Mouse (Mus musculus): ENCODE data around the gene Slc4a4. TPM values are rescaled to one million over a fixed set of nuclear protein-coding genes. Genes with fewer than 3 reads are reported as not detected.

The Slc4a4 gene
- total RNA-seq, 2 experiments from 2014 or later = 154 to 161 TPM

DNA sequence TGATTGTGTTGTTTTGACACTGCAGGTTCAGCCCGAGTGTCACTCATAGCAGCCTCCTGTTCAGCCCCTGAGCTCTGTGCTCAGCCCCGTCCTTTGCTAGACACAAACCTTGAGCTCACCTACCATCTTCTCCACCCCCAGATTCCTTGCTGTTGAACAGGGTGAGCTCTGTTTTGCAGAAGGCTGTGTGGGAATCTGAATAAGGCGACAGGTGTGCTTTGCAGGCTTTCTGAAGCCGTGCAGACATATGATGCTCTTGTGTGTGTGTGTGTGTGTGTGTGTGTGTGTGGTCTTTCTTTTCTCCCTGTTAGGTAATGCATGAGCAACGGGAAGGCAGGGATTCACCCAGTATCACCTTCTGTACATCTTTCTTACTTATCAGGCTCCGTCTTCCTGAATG lies 241.6 kb downstream of the Slc4a4 start:
- H3K27ac ChIP-seq = no peak overlapping the region
- H3K4me3 ChIP-seq = no peak overlapping the region
- no peak for DNase-seq (ENCODE audit: low spot score in 2 of 2)
- TF ChIP-seq CTCF (conservative IDR thresholded peaks at IDR 0.05) = no peak

DNA sequence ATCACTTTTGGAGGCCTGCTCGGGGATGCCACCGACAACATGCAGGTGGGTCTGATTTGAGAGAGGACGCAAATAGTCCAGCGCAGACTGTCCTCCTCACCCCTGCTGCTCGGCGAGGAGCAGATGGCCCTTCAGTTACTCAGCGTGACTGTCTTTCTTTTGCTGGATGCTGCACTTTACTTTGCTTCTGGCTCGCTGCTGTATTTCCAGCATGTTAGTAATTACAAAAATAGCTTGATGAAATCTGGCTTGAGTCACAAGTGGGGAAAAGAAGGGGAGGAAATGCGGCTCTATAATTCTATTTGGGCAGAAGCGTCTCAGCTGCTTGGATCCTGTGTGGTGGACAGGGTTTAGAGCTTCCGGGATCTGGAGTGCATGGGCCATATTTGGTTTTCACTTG lies 249.2 kb downstream of the Slc4a4 start:
- TF ChIP-seq CTCF (conservative IDR thresholded peaks at IDR 0.05) = no peak
- H3K4me3 ChIP-seq = no peak overlapping the region; the same call in 1 of the 2 replicates
- H3K27ac ChIP-seq = peak overlapping the region; percentile 82
- peak; percentile 46 to 63 for DNase-seq (ENCODE audit: low spot score in 2 of 2)

DNA sequence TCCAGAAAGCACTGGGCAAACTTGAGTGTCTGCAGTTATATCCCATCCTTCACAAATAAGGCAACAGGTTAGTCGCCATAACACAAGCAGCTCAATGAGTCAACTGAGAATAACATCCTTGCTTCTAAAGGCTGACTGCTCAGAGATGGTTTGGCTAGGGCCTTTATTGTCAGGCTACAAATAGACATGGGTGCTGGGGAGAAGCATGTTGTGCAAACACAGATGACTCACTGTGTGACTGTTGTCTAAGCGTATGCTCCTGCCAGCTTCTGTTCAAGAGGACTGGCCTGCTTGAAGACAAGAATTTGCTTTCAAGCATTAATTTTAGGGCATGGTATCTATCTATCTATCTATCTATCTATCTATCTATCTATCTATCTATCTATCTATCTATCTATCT lies 253.5 kb downstream of the Slc4a4 start:
- Histone ChIP-seq H3K27ac (peak overlapping the region; percentile 36; the same call in 1 of the 2 replicates), H3K4me3 (no peak overlapping the region)
- TF ChIP-seq CTCF (conservative IDR thresholded peaks at IDR 0.05) = no peak
- DNase-seq (ENCODE audit: low spot score in 2 of 2) = peak; percentile 25 to 27

DNA sequence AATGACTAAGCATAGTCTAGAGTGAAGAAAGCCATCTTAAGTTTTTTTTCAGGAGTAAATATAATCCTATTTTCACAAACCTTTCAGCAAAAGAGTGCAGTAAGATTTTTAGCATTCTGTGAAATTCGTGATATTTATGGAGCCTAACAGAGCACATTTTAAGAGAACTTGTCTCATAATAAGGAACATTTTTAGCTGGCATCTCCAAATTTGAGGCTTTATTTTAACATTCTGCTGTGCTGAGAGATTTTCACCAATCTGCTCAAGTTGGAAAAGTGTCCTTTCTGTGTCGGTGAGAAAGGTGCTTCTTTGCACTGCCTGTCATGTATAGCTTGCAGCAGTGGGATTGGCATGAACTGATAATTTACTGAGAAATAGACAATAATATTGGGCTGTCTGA lies 255.1 kb downstream of the Slc4a4 start:
- DNase-seq (ENCODE audit: low spot score in 2 of 2) = no peak
- peak overlapping the region; percentile 32; the same call in 1 of the 2 replicates for H3K27ac ChIP-seq
- TF ChIP-seq CTCF (conservative IDR thresholded peaks at IDR 0.05) = no peak
- H3K4me3 ChIP-seq = no peak overlapping the region

DNA sequence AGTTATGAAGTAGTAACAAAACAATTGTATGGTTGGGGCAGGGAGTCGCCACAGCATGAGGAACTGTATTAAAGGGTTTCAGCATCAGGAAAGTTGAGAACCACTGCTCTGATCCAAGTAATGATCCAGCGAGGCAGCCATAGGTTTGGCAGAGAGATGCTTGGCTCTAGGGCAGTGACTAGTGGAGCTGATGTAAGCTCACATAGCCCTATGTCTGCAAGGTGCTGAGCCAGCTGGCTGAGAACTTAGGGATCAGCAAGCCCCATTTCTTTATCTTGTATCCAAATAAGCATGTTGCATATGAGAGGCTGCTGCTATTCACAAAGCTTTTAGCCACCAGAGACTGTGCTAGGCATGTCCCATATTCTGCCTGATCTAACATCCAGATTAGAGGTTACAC lies 259.7 kb downstream of the Slc4a4 start:
- Histone ChIP-seq H3K4me3 (no peak overlapping the region), H3K27ac (no peak overlapping the region)
- no peak for DNase-seq (ENCODE audit: low spot score in 2 of 2)
- TF ChIP-seq CTCF (conservative IDR thresholded peaks at IDR 0.05) = no peak

DNA sequence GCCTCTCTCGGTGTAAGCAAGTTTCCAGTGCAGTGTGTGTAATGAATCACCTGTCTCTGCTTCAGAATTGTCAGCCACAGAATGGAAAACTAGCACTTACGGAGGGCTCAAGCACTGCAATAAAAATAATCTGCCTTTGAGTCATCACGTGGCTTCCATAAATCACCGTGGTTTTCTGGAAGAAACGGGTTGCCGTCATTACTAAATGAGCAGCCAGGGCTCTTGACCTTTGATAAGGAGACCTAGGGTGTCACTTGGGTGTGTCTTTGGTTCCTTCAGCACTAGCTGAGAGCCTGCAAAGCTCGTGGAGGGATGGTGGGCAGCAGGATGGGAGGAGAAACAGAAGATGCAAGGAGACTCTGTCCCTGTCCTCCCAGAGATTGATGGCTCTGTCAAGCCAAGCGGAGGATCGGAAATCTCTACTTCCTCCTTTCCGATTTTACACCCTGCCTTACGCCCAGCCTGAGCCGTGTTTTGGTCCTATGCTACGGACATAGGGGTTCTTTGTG lies 260.7 kb downstream of the Slc4a4 start:
- no peak for TF ChIP-seq CTCF (conservative IDR thresholded peaks at IDR 0.05)
- Histone ChIP-seq H3K4me3 (no peak overlapping the region), H3K27ac (no peak overlapping the region)
- DNase-seq (ENCODE audit: low spot score in 2 of 2) = no peak

DNA sequence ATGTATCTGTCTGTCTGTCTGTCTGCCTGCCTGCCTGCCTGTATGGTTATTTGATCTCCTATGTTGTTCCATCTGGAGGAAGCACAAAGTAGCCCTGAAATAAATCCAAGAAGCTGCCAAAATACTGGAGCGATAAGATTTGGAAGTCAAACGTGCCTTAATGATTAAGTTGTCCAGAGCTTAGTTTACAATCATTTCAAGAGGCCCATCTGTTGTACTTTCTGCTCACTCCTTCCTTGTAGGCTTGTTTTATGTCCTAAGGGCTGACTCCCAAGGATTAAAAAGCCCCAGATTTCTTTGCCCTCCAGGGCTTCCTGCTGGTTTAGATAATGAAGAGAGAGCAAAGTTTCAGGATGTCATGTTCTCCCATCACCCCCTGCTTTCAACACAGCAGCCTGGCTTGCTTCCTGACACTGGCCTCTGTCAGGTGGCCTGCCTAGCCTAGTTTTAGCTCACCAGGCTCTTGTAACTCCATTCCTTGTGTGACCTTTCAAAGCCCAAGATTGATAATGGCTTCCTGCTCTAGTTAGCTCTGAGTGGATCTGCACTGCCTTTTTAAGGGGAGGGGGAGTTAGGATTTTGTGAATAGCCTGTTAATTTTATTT lies 262.9 kb downstream of the Slc4a4 start:
- H3K27ac ChIP-seq = no peak overlapping the region
- TF ChIP-seq CTCF (conservative IDR thresholded peaks at IDR 0.05) = no peak

DNA sequence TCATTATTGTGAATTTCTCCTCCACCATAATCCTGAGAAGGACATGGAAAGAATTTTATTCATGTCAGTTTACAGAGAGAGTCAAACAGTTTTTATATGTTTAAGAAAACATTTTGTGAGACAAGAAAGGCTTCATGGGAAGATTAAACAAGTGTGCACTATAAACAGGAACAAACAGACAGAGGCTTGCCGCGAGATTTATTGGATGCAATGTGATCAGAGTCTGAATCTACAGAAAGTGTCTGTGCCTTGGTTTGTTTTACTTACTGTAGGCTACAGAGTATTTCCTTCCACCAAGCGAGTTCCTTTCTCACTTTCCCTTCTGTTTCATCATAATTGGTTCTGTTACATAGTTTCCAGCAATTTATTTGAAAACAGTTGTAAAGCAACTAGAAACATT lies 264.5 kb downstream of the Slc4a4 start:
- TF ChIP-seq CTCF (conservative IDR thresholded peaks at IDR 0.05) = no peak
- no peak overlapping the region for H3K27ac ChIP-seq
- no peak overlapping the region for H3K4me3 ChIP-seq
- DNase-seq (ENCODE audit: low spot score in 2 of 2) = no peak

More for the DNA sequence above, 262.9 kb downstream of the Slc4a4 start:
- no peak for DNase-seq (ENCODE audit: low spot score in 2 of 2)
- H3K4me3 ChIP-seq = no peak overlapping the region

DNA sequence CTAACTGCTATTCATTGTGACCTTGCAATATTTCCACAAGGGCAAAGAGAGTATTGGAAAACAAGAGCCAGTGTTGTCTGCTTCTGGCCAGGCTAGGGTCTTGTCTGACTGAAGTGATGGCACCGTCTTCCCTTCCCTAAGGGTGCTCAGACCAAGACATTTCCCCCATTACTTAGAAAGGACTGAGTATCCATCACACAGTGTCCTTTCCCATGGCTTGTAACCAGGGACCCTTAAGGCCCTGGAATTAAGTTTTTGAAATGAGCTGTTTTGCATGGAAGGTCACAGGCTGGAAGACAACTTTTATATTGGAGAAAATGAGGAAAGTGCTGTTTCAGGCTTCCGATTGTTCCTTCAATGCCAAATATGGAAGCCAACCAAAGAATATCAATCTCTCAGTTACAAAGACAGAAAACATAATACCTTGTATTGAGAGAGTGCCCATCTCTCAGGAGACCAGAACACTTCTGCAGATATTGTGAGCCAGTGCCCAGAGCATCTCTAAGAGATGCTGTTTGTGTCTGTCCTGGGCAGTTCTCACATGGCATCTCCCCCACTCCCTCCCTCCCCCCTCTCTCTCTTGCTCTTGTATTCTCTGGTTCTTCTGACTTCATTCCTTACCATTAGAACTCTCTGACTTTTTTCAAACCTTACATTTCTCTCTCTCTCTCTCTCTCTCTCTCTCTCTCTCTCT lies 284.6 kb downstream of the Slc4a4 start:
- DNase-seq (ENCODE audit: low spot score in 2 of 2) = no peak
- Histone ChIP-seq H3K4me3 (no peak overlapping the region), H3K27ac (peak overlapping the region; percentile 43; the same call in 1 of the 2 replicates)
- no peak for TF ChIP-seq CTCF (conservative IDR thresholded peaks at IDR 0.05)

DNA sequence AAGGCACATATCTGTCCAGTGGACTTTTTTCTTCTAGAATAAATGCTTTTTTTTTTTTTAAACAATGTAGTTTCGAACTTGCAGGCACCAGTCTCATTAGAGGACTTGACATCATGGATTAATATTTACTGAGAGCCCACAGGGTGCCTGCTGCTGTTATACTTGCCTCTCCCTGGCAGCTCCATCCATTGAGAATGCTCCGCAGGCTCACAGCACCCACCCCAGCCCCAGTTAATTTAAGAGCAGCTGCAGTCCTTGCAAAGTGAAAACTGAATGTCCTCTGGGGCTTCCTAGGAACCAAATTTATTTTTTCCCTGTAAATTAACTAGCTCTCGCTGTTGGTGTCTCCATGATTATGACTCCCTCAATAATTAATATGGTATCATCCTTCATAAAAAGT lies 303.4 kb downstream of the Slc4a4 start:
- no peak for DNase-seq (ENCODE audit: low spot score in 2 of 2)
- Histone ChIP-seq H3K4me3 (no peak overlapping the region), H3K27ac (no peak overlapping the region)
- no peak for TF ChIP-seq CTCF (conservative IDR thresholded peaks at IDR 0.05)

DNA sequence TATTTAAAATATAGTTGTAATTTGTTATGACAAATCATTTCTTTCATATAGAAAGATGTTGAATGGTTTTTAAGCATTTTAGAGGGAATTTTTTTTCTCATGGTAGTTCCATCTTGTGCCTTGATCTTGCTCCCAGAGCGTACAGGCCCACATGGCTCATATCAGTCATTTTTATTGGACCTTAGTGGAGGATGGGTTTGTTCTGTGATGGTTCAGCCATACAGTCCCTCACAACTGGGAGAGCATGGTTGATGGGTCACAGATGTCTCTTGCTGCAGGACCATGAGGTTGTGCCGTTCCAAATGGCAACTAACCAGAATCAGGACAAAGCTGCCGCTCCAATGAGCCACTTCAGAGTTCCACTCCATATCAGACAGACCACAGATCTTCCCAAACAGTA lies 308.0 kb downstream of the Slc4a4 start:
- H3K27ac ChIP-seq = no peak overlapping the region
- no peak for DNase-seq (ENCODE audit: low spot score in 2 of 2)
- H3K4me3 ChIP-seq = no peak overlapping the region
- TF ChIP-seq CTCF (conservative IDR thresholded peaks at IDR 0.05) = no peak

DNA sequence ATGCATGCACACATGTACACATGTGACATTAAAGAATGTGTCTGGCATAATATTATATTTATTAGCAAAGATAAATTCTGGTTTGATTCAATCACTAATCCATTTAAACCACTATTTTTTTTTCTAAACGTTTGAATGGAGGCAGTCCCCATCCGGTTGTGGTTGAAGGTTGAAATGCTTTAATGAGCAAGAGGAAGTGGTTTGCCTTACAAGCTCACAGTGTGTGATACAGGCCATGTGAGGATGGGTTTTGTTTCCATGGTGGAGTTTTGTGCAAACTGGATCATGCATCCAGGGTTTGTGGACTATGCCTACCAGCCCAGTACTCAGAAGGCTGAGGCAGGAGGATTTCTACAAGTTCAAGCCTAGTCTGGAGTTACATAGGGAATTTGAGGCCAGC lies 311.9 kb downstream of the Slc4a4 start:
- no peak overlapping the region for H3K4me3 ChIP-seq
- no peak for TF ChIP-seq CTCF (conservative IDR thresholded peaks at IDR 0.05)
- H3K27ac ChIP-seq = no peak overlapping the region
- DNase-seq (ENCODE audit: low spot score in 2 of 2) = no peak

DNA sequence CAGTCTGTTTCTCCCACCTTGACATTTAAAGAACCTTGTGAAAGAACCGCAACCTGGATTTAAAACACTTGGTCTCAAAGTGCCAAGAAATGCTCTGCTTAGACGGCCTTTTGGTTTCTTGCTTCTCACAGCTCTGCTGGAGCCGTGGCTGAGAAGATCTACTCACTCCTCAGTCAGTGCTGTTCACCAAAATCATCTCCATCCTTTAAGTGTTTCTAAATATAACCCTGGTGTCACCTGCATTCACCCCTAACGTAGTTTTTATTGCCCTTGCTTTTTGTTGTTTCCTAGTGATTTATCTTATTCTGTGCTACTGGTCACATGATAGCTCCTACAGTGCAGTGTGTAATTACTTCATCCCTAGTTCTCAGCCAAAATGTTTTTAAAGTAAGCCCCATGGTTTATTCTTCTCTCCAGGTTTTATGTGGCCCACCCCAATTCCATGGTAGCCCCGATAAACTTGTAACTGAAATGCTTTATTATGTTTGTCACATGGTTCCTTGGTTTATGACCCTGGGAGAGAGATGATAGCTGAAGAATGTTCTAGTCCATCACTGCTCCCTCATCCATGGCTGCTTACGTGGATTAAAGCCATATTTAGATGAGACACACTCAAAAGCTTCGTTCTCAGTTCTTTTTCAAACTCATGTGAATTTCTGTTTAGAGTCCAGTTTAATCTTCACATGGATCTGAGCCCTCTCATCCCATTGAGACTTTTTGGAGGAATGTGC lies 323.5 kb downstream of the Slc4a4 start:
- DNase-seq (ENCODE audit: low spot score in 2 of 2) = no peak
- no peak for TF ChIP-seq CTCF (conservative IDR thresholded peaks at IDR 0.05)
- H3K4me3 ChIP-seq = no peak overlapping the region
- no peak overlapping the region for H3K27ac ChIP-seq
